Mouse (Mus musculus): ENCODE measurements around the gene Rpl27. TPM values are rescaled to one million over a fixed set of nuclear protein-coding genes. Genes with fewer than 3 reads are reported as not detected.
"Not testable (repeated sequence)": the region's sequence is repeated elsewhere in the genome, so short reads cannot be mapped to it uniquely, and the experiment has no call there.

The Rpl27 gene
- polyA plus RNA-seq, 1 experiment from 2014 or later: 301 TPM

- Histone ChIP-seq H3K27ac (replicated peaks; ENCODE audit: low read depth, low read length) (peak overlapping the region; percentile 52), H3K4me1 (ENCODE audit: control insufficient read depth, insufficient read depth, low read length) (peaks cover 39% of the 10 kb centered on the region), H3K36me3 (ENCODE audit: control insufficient read depth, insufficient read depth, low read length) (peaks cover 52% of the 10 kb centered on the region), H3K4me2 (ENCODE audit: low read length) (peak overlapping the region; percentile 76), H3K4me3 (replicated peaks; ENCODE audit: low read depth, low read length) (peak overlapping the region; percentile 98), H3K27me3 (ENCODE audit: control insufficient read depth, insufficient read depth, low read length) (no peaks in the 10 kb centered on the region), H3K9me3 (ENCODE audit: control insufficient read depth, low read length) (no peaks in the 10 kb centered on the region), H3K9ac (replicated peaks; ENCODE audit: low read length) (peak overlapping the region; percentile 4; the same call in 1 of the 2 replicates)
- ATAC-seq (ENCODE audit: low FRiP score, low TSS enrichment) (no peak), DNase-seq (peak; percentile 77)
- 18% methylated on average over 13 of the region's 13 CpGs for WGBS
Measured at GRCm38 (mm10) chr11:101462583-101463440, 20.7 kb downstream of the Rpl27 start.

- Histone ChIP-seq H3K4me1 (ENCODE audit: control insufficient read depth, insufficient read depth, low read length) (peaks cover 45% of the 10 kb centered on the region), H3K4me3 (replicated peaks; ENCODE audit: low read depth, low read length) (peak within 1 kb of the TSS; percentile 98), H3K27ac (replicated peaks; ENCODE audit: low read depth, low read length) (peak within 1 kb of the TSS; percentile 91), H3K27me3 (ENCODE audit: control insufficient read depth, insufficient read depth, low read length) (no peaks in the 10 kb centered on the region), H3K9me3 (ENCODE audit: control insufficient read depth, low read length) (no peaks in the 10 kb centered on the region), H3K9ac (replicated peaks; ENCODE audit: low read length) (peak within 1 kb of the TSS; percentile 90), H3K36me3 (ENCODE audit: control insufficient read depth, insufficient read depth, low read length) (peaks cover 35% of the 10 kb centered on the region), H3K4me2 (ENCODE audit: low read length) (peak within 1 kb of the TSS; percentile 76)
- ATAC-seq (ENCODE audit: low FRiP score, low TSS enrichment) (no peak), DNase-seq (no peak)
- WGBS: 17% methylated on average over 12 of the region's 12 CpGs
Measured at GRCm38 (mm10) chr11:101464211-101465100, 22.4 kb downstream of the Rpl27 start, which contains the start of gene Rnd2. TSS of gene Rnd2 (plus strand) at chr11:101464999.

- ATAC-seq (ENCODE audit: low FRiP score, low TSS enrichment) (peak; percentile 41), DNase-seq (peak; percentile 84)
- peak overlapping the region; percentile 90 for H3K9ac ChIP-seq (replicated peaks; ENCODE audit: low read length)
- H3K27me3 ChIP-seq (ENCODE audit: control insufficient read depth, insufficient read depth, low read length): no peaks in the 10 kb centered on the region
- peak overlapping the region; percentile 91 for H3K27ac ChIP-seq (replicated peaks; ENCODE audit: low read depth, low read length)
- H3K4me3 ChIP-seq (replicated peaks; ENCODE audit: low read depth, low read length): peak overlapping the region; percentile 98
- peaks cover 27% of the 10 kb centered on the region for H3K36me3 ChIP-seq (ENCODE audit: control insufficient read depth, insufficient read depth, low read length)
- peak overlapping the region; percentile 76 for H3K4me2 ChIP-seq (ENCODE audit: low read length)
- WGBS: 1% methylated on average over 51 of the region's 51 CpGs
- H3K4me1 ChIP-seq (ENCODE audit: control insufficient read depth, insufficient read depth, low read length): peaks cover 45% of the 10 kb centered on the region
- H3K9me3 ChIP-seq (ENCODE audit: control insufficient read depth, low read length): no peaks in the 10 kb centered on the region
Measured at GRCm38 (mm10) chr11:101465101-101465868, 23.2 kb downstream of the Rpl27 start.

GRCm38 (mm10) chr11:101465869-101466551, 23.9 kb downstream of the Rpl27 start, which contains the start of gene Vat1:
TSS of gene Vat1 (minus strand) at chr11:101466230.
- Histone ChIP-seq H3K27ac (replicated peaks; ENCODE audit: low read depth, low read length) (peak within 1 kb of the TSS; percentile 91), H3K4me3 (replicated peaks; ENCODE audit: low read depth, low read length) (peak within 1 kb of the TSS; percentile 98), H3K4me1 (ENCODE audit: control insufficient read depth, insufficient read depth, low read length) (peaks cover 45% of the 10 kb centered on the region), H3K4me2 (ENCODE audit: low read length) (peak within 1 kb of the TSS; percentile 77), H3K27me3 (ENCODE audit: control insufficient read depth, insufficient read depth, low read length) (no peaks in the 10 kb centered on the region), H3K9ac (replicated peaks; ENCODE audit: low read length) (peak within 1 kb of the TSS; percentile 90), H3K9me3 (ENCODE audit: control insufficient read depth, low read length) (no peaks in the 10 kb centered on the region), H3K36me3 (ENCODE audit: control insufficient read depth, insufficient read depth, low read length) (peaks cover 27% of the 10 kb centered on the region)
- ATAC-seq (ENCODE audit: low FRiP score, low TSS enrichment) (peak; percentile 62), DNase-seq (peak; percentile 90)
- WGBS: 1% methylated on average over 60 of the region's 60 CpGs

GRCm38 (mm10) chr11:101466552-101466950, 24.5 kb downstream of the Rpl27 start:
- WGBS: 57% methylated on average over 5 of the region's 5 CpGs
- not testable (repeated sequence) for H3K27ac ChIP-seq (replicated peaks; ENCODE audit: low read depth, low read length); H3K27me3 ChIP-seq (ENCODE audit: control insufficient read depth, insufficient read depth, low read length); H3K9me3 ChIP-seq (ENCODE audit: control insufficient read depth, low read length); DNase-seq; H3K9ac ChIP-seq (replicated peaks; ENCODE audit: low read length); ATAC-seq (ENCODE audit: low FRiP score, low TSS enrichment)
- Histone ChIP-seq H3K36me3 (ENCODE audit: control insufficient read depth, insufficient read depth, low read length) (peaks cover 24% of the 10 kb centered on the region), H3K4me3 (replicated peaks; ENCODE audit: low read depth, low read length) (peak overlapping the region; percentile 98), H3K4me1 (ENCODE audit: control insufficient read depth, insufficient read depth, low read length) (peaks cover 45% of the 10 kb centered on the region), H3K4me2 (ENCODE audit: low read length) (peak overlapping the region; percentile 76)

GRCm38 (mm10) chr11:101467477-101468262, 25.6 kb downstream of the Rpl27 start:
- Histone ChIP-seq H3K4me1 (ENCODE audit: control insufficient read depth, insufficient read depth, low read length) (peaks cover 37% of the 10 kb centered on the region), H3K9ac (replicated peaks; ENCODE audit: low read length) (peak overlapping the region; percentile 79), H3K27ac (replicated peaks; ENCODE audit: low read depth, low read length) (peak overlapping the region; percentile 85), H3K4me2 (ENCODE audit: low read length) (peak overlapping the region; percentile 77), H3K9me3 (ENCODE audit: control insufficient read depth, low read length) (no peaks in the 10 kb centered on the region), H3K4me3 (replicated peaks; ENCODE audit: low read depth, low read length) (peak overlapping the region; percentile 81), H3K36me3 (ENCODE audit: control insufficient read depth, insufficient read depth, low read length) (peaks cover 13% of the 10 kb centered on the region), H3K27me3 (ENCODE audit: control insufficient read depth, insufficient read depth, low read length) (no peaks in the 10 kb centered on the region)
- WGBS: under 1% methylated on average over 54 of the region's 54 CpGs
- peak; percentile 91 for DNase-seq
- ATAC-seq (ENCODE audit: low FRiP score, low TSS enrichment): peak; percentile 77

GRCm38 (mm10) chr11:101468263-101468688, 26.2 kb downstream of the Rpl27 start:
- peak overlapping the region; percentile 77 for H3K4me2 ChIP-seq (ENCODE audit: low read length)
- DNase-seq (peak; percentile 68), ATAC-seq (ENCODE audit: low FRiP score, low TSS enrichment) (peak; percentile 41)
- H3K4me1 ChIP-seq (ENCODE audit: control insufficient read depth, insufficient read depth, low read length): peaks cover 32% of the 10 kb centered on the region
- H3K4me3 ChIP-seq (replicated peaks; ENCODE audit: low read depth, low read length): peak overlapping the region; percentile 81
- peak overlapping the region; percentile 79 for H3K9ac ChIP-seq (replicated peaks; ENCODE audit: low read length)
- H3K27ac ChIP-seq (replicated peaks; ENCODE audit: low read depth, low read length): peak overlapping the region; percentile 85
- under 1% methylated on average over 31 of the region's 31 CpGs for WGBS
- H3K36me3 ChIP-seq (ENCODE audit: control insufficient read depth, insufficient read depth, low read length): peaks cover 9% of the 10 kb centered on the region
- H3K27me3 ChIP-seq (ENCODE audit: control insufficient read depth, insufficient read depth, low read length): no peaks in the 10 kb centered on the region
- no peaks in the 10 kb centered on the region for H3K9me3 ChIP-seq (ENCODE audit: control insufficient read depth, low read length)

Data from midbrain, embryonic 14.5 days (tissue).